23 mouse cellular contexts compared by ENCODE assay signal in genomic region chr6:134142700-134143099, GRCm38 (mm10).
DNase-seq lines count a peak whose midpoint lies in the region; ATAC-seq and TF ChIP-seq lines count a peak whose summit lies in the region.
"Had no signal": no experiment of that assay in that cellular context is flagged by ENCODE, and none has a peak within 500 bp of the region (broad histone marks: within the 10 kb centered on the region; RNA-seq: fewer than 3 reads in every experiment).

No protein-coding gene starts in this region.

- no peak for TF ChIP-seq CTCF in forebrain, postnatal 0 days (IDR thresholded peaks at IDR 0.05; ENCODE audit: low read depth)

- no peak for ATAC-seq in heart, embryonic 12.5 days (ENCODE audit: insufficient number of reproducible peaks, low FRiP score)
- ATAC-seq in kidney, embryonic 16.5 days (ENCODE audit: low FRiP score, low TSS enrichment), result peak; percentile 36; the same call in 1 of the 2 replicates
- peak; percentile 50 for ATAC-seq in intestine, embryonic 16.5 days
- no peak for ATAC-seq in stomach, embryonic 16.5 days (ENCODE audit: insufficient read depth, low FRiP score)
- no peak for ATAC-seq in forebrain, postnatal 0 days
- ATAC-seq: hindbrain, embryonic 16.5 days; midbrain, embryonic 13.5 days had no signal

- 76% methylated on average over 11 of the region's 11 CpGs for WGBS in heart, embryonic 12.5 days
- WGBS in kidney, embryonic 16.5 days, result 60% methylated on average over 11 of the region's 11 CpGs
- WGBS in intestine, embryonic 16.5 days, result 42% methylated on average over 11 of the region's 11 CpGs
- WGBS in stomach, embryonic 16.5 days, result 61% methylated on average over 11 of the region's 11 CpGs
- WGBS in forebrain, postnatal 0 days, result 92% methylated on average over 11 of the region's 11 CpGs

- H3K36me3 ChIP-seq in heart, embryonic 12.5 days, result peaks cover 11% of the 10 kb centered on the region
- H3K36me3 ChIP-seq in kidney, embryonic 16.5 days (ENCODE audit: insufficient read depth, low read length), result peaks cover 17% of the 10 kb centered on the region; the same call in 1 of the 2 replicates
- no peaks in the 10 kb centered on the region for H3K36me3 ChIP-seq in intestine, embryonic 16.5 days (ENCODE audit: control insufficient read depth, insufficient read depth, low read length)
- no peaks in the 10 kb centered on the region for H3K36me3 ChIP-seq in stomach, embryonic 16.5 days (ENCODE audit: control insufficient read depth, insufficient read depth, low read length)
- no peaks in the 10 kb centered on the region for H3K36me3 ChIP-seq in forebrain, postnatal 0 days (ENCODE audit: insufficient read depth)
- H3K36me3 ChIP-seq: midbrain, embryonic 13.5 days; neural tube, embryonic 12.5 days had no signal

- no peaks in the 10 kb centered on the region for H3K9me3 ChIP-seq in heart, embryonic 12.5 days (replicated peaks)
- H3K9me3 ChIP-seq in kidney, embryonic 16.5 days (ENCODE audit: low read length), result no peaks in the 10 kb centered on the region
- no peaks in the 10 kb centered on the region for H3K9me3 ChIP-seq in intestine, embryonic 16.5 days (ENCODE audit: control insufficient read depth, low read length)
- H3K9me3 ChIP-seq in stomach, embryonic 16.5 days (replicated peaks; ENCODE audit: control insufficient read depth, low read length), result no peaks in the 10 kb centered on the region
- H3K9me3 ChIP-seq in forebrain, postnatal 0 days (ENCODE audit: low read length), result no peaks in the 10 kb centered on the region
- H3K9me3 ChIP-seq: forebrain, embryonic 10.5 days; midbrain, embryonic 13.5 days; neural tube, embryonic 12.5 days had no signal

- H3K27me3 ChIP-seq in heart, embryonic 12.5 days (replicated peaks), result no peaks in the 10 kb centered on the region
- no peaks in the 10 kb centered on the region for H3K27me3 ChIP-seq in kidney, embryonic 16.5 days (ENCODE audit: insufficient read depth, low read length)
- no peaks in the 10 kb centered on the region for H3K27me3 ChIP-seq in intestine, embryonic 16.5 days (replicated peaks; ENCODE audit: control insufficient read depth, insufficient read depth, low read length)
- H3K27me3 ChIP-seq in stomach, embryonic 16.5 days (ENCODE audit: control insufficient read depth, insufficient read depth, low read length), result no peaks in the 10 kb centered on the region
- no peaks in the 10 kb centered on the region for H3K27me3 ChIP-seq in forebrain, postnatal 0 days (ENCODE audit: insufficient read depth, low read length)
- H3K27me3 ChIP-seq: midbrain, embryonic 13.5 days; neural tube, embryonic 12.5 days had no signal

- no peak overlapping the region for H3K4me2 ChIP-seq in heart, embryonic 12.5 days
- no peak overlapping the region for H3K4me2 ChIP-seq in kidney, embryonic 16.5 days (replicated peaks; ENCODE audit: low read depth, low read length)
- H3K4me2 ChIP-seq in intestine, embryonic 16.5 days (ENCODE audit: low read depth, low read length), result 0 out of 2 replicates have a peak overlapping the region, but pooled peaks have one; percentile 9
- H3K4me2 ChIP-seq in stomach, embryonic 16.5 days (ENCODE audit: low read depth, low read length), result no peak overlapping the region
- no peak overlapping the region for H3K4me2 ChIP-seq in forebrain, postnatal 0 days (ENCODE audit: low read depth)
- H3K4me2 ChIP-seq: midbrain, embryonic 13.5 days; neural tube, embryonic 12.5 days had no signal

- H3K4me3 ChIP-seq in heart, embryonic 12.5 days, result no peak overlapping the region
- no peak overlapping the region for H3K4me3 ChIP-seq in kidney, embryonic 16.5 days (ENCODE audit: low read length)
- no peak overlapping the region for H3K4me3 ChIP-seq in intestine, embryonic 16.5 days (ENCODE audit: low read length)
- H3K4me3 ChIP-seq in stomach, embryonic 16.5 days (replicated peaks; ENCODE audit: low read length), result no peak overlapping the region
- no peak overlapping the region for H3K4me3 ChIP-seq in forebrain, postnatal 0 days (ENCODE audit: low read depth, low read length)
- H3K4me3 ChIP-seq: forebrain, embryonic 10.5 days; left cerebral cortex, adult 2 months; midbrain, embryonic 13.5 days; neural tube, embryonic 12.5 days had no signal

- DNase-seq in heart, adult 18-20 months, result no peak
- no peak for DNase-seq in kidney, adult 18-20 months
- no peak for DNase-seq in forebrain, postnatal 0 days
- DNase-seq: B cell, adult 2 months; cerebellum, adult 18-20 months; cerebellum, postnatal 36 days; kidney, postnatal 14 days; layer of hippocampus, adult 9-11 months; left cerebral cortex, postnatal 4 days; liver; lung, postnatal 14 days; right cerebral cortex, postnatal 4 days; thymus, adult 18-20 months; thymus, postnatal 4 days had no signal

- H3K27ac ChIP-seq in heart, embryonic 12.5 days (ENCODE audit: poor library complexity, severe bottlenecking), result peak overlapping the region; percentile 96
- H3K27ac ChIP-seq in kidney, embryonic 16.5 days (ENCODE audit: low read length), result no peak overlapping the region
- H3K27ac ChIP-seq in intestine, embryonic 16.5 days (ENCODE audit: low read length), result peak overlapping the region; percentile 83
- peak overlapping the region; percentile 72 for H3K27ac ChIP-seq in stomach, embryonic 16.5 days (ENCODE audit: low read length)
- H3K27ac ChIP-seq in forebrain, postnatal 0 days (ENCODE audit: low read depth, low read length), result no peak overlapping the region
- H3K27ac ChIP-seq: forebrain, embryonic 10.5 days; left cerebral cortex, adult 2 months; midbrain, embryonic 13.5 days; neural tube, embryonic 12.5 days had no signal

- H3K9ac ChIP-seq in heart, embryonic 12.5 days, result 0 out of 2 replicates have a peak overlapping the region, but pooled peaks have one; percentile 0
- H3K9ac ChIP-seq in kidney, embryonic 16.5 days (replicated peaks; ENCODE audit: low read length), result no peak overlapping the region
- H3K9ac ChIP-seq in intestine, embryonic 16.5 days (ENCODE audit: low read depth, low read length), result no peak overlapping the region
- no peak overlapping the region for H3K9ac ChIP-seq in stomach, embryonic 16.5 days (ENCODE audit: low read length)
- no peak overlapping the region for H3K9ac ChIP-seq in forebrain, postnatal 0 days
- H3K9ac ChIP-seq: midbrain, embryonic 13.5 days; neural tube, embryonic 12.5 days had no signal

- peaks cover 81% of the 10 kb centered on the region for H3K4me1 ChIP-seq in heart, embryonic 12.5 days (replicated peaks)
- H3K4me1 ChIP-seq in kidney, embryonic 16.5 days (ENCODE audit: insufficient read depth, low read length), result peaks cover 52% of the 10 kb centered on the region
- peaks cover 48% of the 10 kb centered on the region for H3K4me1 ChIP-seq in intestine, embryonic 16.5 days (ENCODE audit: control insufficient read depth, insufficient read depth, low read length)
- peaks cover 33% of the 10 kb centered on the region for H3K4me1 ChIP-seq in stomach, embryonic 16.5 days (ENCODE audit: control insufficient read depth, insufficient read depth, low read length)
- peaks cover 2% of the 10 kb centered on the region; the same call in 1 of the 2 replicates for H3K4me1 ChIP-seq in forebrain, postnatal 0 days (ENCODE audit: insufficient read depth)

Comparison
In these comparisons a context has a peak if more than half of its experiments do, and no peak if none do; other contexts are left out.
1. ATAC-seq: peak in kidney, embryonic 16.5 days (single experiment) and intestine, embryonic 16.5 days (single experiment); none in heart, embryonic 12.5 days (single experiment), stomach, embryonic 16.5 days (single experiment) and forebrain, postnatal 0 days (single experiment).
2. H3K27ac ChIP-seq: peak in heart, embryonic 12.5 days (single experiment), intestine, embryonic 16.5 days (single experiment) and stomach, embryonic 16.5 days (single experiment); none in kidney, embryonic 16.5 days (single experiment) and forebrain, postnatal 0 days (single experiment).